Mouse (Mus musculus) embryonic fibroblast, embryonic 13.5 days (primary cell): ENCODE data around the gene Lman2l. TPM values are rescaled to one million over a fixed set of nuclear protein-coding genes. Genes with fewer than 3 reads are reported as not detected.

Experiments used
- H3K27ac ChIP-seq: 2 replicates; pipeline ENCODE4 v1.5.1; 2012; ENCODE audit warnings: low read length, control low read depth, inconsistent platforms; ENCODE audit not compliant: insufficient read depth
- H3K4me1 ChIP-seq: 2 replicates; pipeline ENCODE4 v1.6.1; 2011; ENCODE audit warnings: low read length; ENCODE audit not compliant: control insufficient read depth, insufficient read depth
- H3K4me3 ChIP-seq: 2 replicates; pipeline ENCODE4 v1.5.1; 2011; ENCODE audit warnings: mild to moderate bottlenecking, control low read depth, low read length; ENCODE audit not compliant: insufficient read depth
- CTCF ChIP-seq: IDR thresholded peaks from 2 replicates; pipeline ENCODE4 v1.5.1; 2011; ENCODE audit warnings: mild to moderate bottlenecking, control low read depth, low read length, moderate library complexity, borderline replicate concordance; ENCODE audit not compliant: insufficient read depth
- POLR2A ChIP-seq: IDR thresholded peaks from 2 replicates; pipeline ENCODE4 v1.6.1; 2011; ENCODE audit warnings: low read depth, mild to moderate bottlenecking, control low read depth, low read length, moderate library complexity
- polyA plus RNA-seq: library from polyadenylated mRNA; stranded (reverse); fragments of >200 nt; gene quantifications from 2 replicates; pipeline ENCODE4 v1.2.4, GENCODE M21; 2011; ENCODE audit warnings: low read depth; ENCODE audit not compliant: missing spikeins, insufficient read length

The Lman2l gene
- polyA plus RNA-seq, 1 experiment: 25.9 TPM

DNA sequence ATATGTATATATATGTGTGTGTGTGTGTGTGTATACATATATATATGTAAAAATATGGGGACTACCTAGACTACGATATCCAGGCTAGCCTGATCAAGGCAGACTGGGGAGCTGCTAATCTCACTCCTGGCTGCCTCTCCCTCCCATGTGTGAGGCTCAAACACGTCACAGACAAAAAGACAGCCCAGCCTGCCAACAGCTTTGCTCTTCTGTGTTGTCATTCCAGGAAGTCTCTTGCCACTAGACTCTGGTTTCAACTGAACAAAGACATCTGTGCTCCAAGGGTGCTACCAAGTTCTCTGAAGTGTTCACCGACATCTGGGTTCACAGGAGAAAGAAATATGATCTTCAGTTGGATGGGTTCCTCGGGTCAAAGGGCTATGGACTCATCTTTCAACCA is 10.0 kb downstream of the Lman2l start:
- H3K4me1 ChIP-seq: peaks cover 4% of the 10 kb centered on the region; the same call in 1 of the 2 replicates
- no peak overlapping the region for H3K4me3 ChIP-seq
- no peak for TF ChIP-seq POLR2A
- no peak for TF ChIP-seq CTCF
- H3K27ac ChIP-seq: no peak overlapping the region

- no peak for TF ChIP-seq CTCF
- no peak for TF ChIP-seq POLR2A
- H3K4me1 ChIP-seq: peaks cover 4% of the 10 kb centered on the region; the same call in 1 of the 2 replicates
- no peak overlapping the region for H3K4me3 ChIP-seq
- no peak overlapping the region; the same call in 1 of the 2 replicates for H3K27ac ChIP-seq
These were observed 11.5 kb downstream of the Lman2l start for GRCm38 (mm10) chr1:36433616-36434015.

- Histone ChIP-seq H3K4me3 (no peak overlapping the region), H3K4me1 (peaks cover 4% of the 10 kb centered on the region; the same call in 1 of the 2 replicates), H3K27ac (no peak overlapping the region; the same call in 1 of the 2 replicates)
- TF ChIP-seq CTCF: no peak
- no peak for TF ChIP-seq POLR2A
These were observed 12.1 kb downstream of the Lman2l start for GRCm38 (mm10) chr1:36432999-36433398.

DNA sequence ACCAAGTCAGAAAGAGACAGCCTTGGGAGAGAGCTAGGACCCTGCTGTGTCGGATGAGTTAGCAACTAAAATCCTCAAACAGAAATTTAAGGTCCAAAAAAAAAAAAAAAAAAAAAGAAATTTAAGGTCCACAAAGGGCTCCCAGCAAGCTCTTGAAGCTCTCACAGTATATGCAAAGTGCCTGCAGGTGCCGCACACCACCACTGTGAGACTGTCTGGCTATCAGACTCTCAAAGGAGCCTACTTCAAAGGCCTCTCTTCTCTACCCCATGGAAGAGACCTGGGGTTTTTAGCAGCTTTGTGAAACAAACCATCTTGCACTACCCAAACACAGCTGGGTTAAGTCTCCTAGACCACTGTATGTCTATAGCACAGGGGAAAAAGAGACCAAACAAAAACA is 15.6 kb downstream of the Lman2l start:
- Histone ChIP-seq H3K4me1 (peaks cover 4% of the 10 kb centered on the region; the same call in 1 of the 2 replicates), H3K4me3 (no peak overlapping the region), H3K27ac (no peak overlapping the region)
- TF ChIP-seq CTCF: no peak
- TF ChIP-seq POLR2A: no peak

DNA sequence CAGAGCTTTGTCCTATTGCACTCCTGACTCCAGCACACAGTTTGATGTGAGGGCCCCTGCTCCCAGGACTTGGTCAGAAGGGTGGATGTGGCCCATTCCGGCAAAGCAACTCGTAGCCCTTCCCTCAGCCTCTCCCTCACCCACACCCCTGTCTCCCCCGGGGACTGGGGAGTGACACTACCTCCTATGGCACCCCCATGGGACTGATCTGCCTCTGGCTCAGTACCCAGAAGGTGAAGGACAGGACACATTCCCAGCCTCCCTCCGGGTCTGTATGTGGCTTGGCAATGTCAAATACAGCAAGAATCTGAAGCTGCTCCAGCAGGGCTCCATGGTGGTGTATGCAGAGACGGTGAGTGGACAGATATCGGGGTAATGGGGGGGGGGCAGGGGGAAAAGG is 40.5 kb downstream of the Lman2l start:
- H3K27ac ChIP-seq: no peak overlapping the region
- no peaks in the 10 kb centered on the region for H3K4me1 ChIP-seq
- no peak overlapping the region for H3K4me3 ChIP-seq
- TF ChIP-seq POLR2A (no peak), CTCF (no peak)

- H3K27ac ChIP-seq: no peak overlapping the region
- H3K4me3 ChIP-seq: no peak overlapping the region
- no peaks in the 10 kb centered on the region for H3K4me1 ChIP-seq
- TF ChIP-seq CTCF (no peak), POLR2A (no peak)
These were observed 43.6 kb downstream of the Lman2l start for GRCm38 (mm10) chr1:36401509-36401908.

DNA sequence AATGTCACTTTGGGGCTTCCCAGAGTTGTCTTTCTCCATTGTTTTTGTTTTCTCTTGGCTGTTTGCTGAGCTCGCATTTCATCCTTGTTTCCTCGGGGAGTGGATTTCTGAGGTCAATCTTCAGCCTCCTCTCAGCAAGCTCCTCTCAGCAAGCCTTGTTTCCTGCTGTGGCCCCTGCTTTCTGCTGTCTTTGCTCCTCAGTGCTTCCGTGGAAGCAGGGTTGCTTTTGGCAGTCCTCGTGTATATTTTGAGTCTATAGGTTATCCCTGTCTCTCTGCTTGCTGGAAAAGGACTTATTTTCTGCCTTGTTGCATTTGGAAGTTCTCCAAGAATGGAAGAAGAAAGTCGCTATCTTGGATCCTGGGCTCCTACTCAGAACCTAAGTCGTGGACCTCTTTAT is 48.0 kb downstream of the Lman2l start:
- Histone ChIP-seq H3K4me3 (no peak overlapping the region), H3K4me1 (no peaks in the 10 kb centered on the region), H3K27ac (no peak overlapping the region)
- TF ChIP-seq CTCF: no peak

DNA sequence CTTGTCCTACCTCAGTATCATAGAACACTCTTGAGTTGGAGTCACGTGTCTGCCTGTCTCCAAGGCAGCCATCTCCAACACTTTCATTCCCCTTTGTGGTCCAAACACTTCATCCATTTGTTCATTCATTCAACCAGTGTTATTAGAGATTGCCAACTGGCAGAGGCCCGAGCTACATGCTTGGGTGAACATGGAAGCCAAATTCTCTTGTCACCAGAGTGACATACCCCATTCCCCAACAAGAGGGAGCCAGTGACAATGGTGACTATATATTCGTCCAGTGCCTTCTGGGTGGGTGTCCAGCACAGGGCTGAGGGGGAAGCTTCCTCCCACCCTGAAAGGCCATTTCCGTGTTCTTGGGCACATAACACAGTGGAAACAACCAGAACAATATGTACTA is 65.5 kb downstream of the Lman2l start:
- Histone ChIP-seq H3K27ac (no peak overlapping the region), H3K4me1 (no peaks in the 10 kb centered on the region), H3K4me3 (no peak overlapping the region)
- no peak for TF ChIP-seq POLR2A
- TF ChIP-seq CTCF: no peak

- no peak overlapping the region for H3K4me3 ChIP-seq
- H3K27ac ChIP-seq: no peak overlapping the region
- no peak for TF ChIP-seq POLR2A
- no peak for TF ChIP-seq CTCF
- H3K4me1 ChIP-seq: no peaks in the 10 kb centered on the region
These were observed 66.2 kb downstream of the Lman2l start for GRCm38 (mm10) chr1:36378880-36379279.

DNA sequence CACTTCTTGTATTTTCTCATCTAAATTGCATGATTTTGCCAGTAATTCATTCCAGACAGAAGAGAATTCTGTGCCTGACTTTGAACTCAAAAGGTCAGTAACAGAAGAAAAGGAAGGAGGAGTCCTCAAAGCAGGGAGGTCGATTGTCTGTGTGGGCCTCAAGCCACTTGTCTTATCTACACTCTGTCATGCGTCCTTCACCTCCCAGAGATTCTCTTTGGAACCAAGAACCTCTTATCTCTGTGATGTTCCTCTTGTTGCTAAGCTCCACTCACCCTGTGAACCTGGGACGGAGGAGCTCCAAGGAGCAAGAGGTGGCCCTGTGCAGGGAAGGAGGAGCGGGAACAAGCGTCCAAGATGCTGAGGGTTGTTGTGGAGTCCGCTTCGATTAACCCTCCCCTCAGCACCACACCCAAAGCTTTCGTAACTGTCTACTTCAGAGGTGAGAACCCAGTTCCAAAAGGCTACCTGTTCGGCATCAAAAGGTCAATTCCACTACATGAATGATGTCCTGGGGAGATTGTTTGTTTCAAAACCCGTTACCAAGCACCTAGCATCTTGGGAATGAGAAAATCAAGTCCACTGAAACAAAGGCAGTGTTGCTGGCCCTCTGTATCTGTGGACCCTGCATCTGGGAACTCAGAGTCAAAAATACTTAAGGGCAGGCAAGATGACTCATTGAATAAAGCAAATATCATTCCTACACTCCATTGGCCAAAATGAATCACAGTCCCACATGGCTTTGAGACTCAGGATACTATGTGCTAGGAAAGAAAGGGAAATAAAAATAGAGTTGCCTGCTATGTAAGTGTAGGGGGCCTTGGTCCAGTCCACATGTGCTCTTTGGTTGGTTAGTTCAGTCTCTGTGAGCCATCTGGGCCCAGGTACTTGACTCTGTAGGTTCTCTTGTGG is 72.9 kb downstream of the Lman2l start, which contains the start of gene Fer1l5:
Fer1l5 (plus strand) TSS at position 358 of the 912 bp plus-strand sequence.
- 0 out of 2 replicates have a peak, but pooled peaks cover 4% of the 10 kb centered on the region for H3K4me1 ChIP-seq
- TF ChIP-seq CTCF (no peak), POLR2A (no peak)
- H3K4me3 ChIP-seq: no peak within 1 kb of the TSS
- no peak within 1 kb of the TSS for H3K27ac ChIP-seq
